Mouse (Mus musculus) heart, embryonic 12.5 days (tissue): ENCODE data around the gene Fcgr1. TPM values are rescaled to one million over a fixed set of nuclear protein-coding genes. Genes with fewer than 3 reads are reported as not detected.
A peak's percentile ranks its signal among the peaks of the same experiment; 100 is the strongest.
"Not testable (repeated sequence)": the region's sequence is repeated elsewhere in the genome, so short reads cannot be mapped to it uniquely, and the experiment has no call there.

Experiments used
- ATAC-seq: fragments of 200-750 bp; cut with Nextera tagmentation; 2 replicates; pipeline ENCODE4 v1.8.0; 2017; ENCODE audit warnings: moderate TSS enrichment, moderate library complexity; ENCODE audit not compliant: insufficient number of reproducible peaks, low FRiP score
- H3K27ac ChIP-seq: fragments of 300-500 bp; sonication (generic); 2 replicates; pipeline ENCODE4 v1.5.1; 2016; ENCODE audit warnings: mild to moderate bottlenecking, moderate library complexity; ENCODE audit not compliant: poor library complexity, severe bottlenecking
- H3K27me3 ChIP-seq: fragments of 300-500 bp; sonication (generic); replicated peaks from 2 replicates; pipeline ENCODE4 v1.6.1; 2016; ENCODE audit warnings: mild to moderate bottlenecking, moderate library complexity
- H3K36me3 ChIP-seq: fragments of 300-500 bp; sonication (generic); 2 replicates; pipeline ENCODE4 v1.6.1; 2016; ENCODE audit warnings: mild to moderate bottlenecking, moderate library complexity
- H3K4me1 ChIP-seq: fragments of 300-500 bp; sonication (generic); replicated peaks from 2 replicates; pipeline ENCODE4 v1.6.1; 2016; ENCODE audit warnings: mild to moderate bottlenecking
- H3K4me2 ChIP-seq: fragments of 300-500 bp; sonication (generic); 2 replicates; pipeline ENCODE4 v1.6.1; 2016; ENCODE audit warnings: mild to moderate bottlenecking, moderate library complexity
- H3K4me3 ChIP-seq: fragments of 300-500 bp; sonication (generic); 2 replicates; pipeline ENCODE4 v1.5.1; 2016; ENCODE audit warnings: mild to moderate bottlenecking
- H3K9ac ChIP-seq: fragments of 300-500 bp; sonication (generic); 2 replicates; pipeline ENCODE4 v1.6.1; 2016; ENCODE audit warnings: mild to moderate bottlenecking, moderate library complexity
- H3K9me3 ChIP-seq: fragments of 300-500 bp; sonication (generic); replicated peaks from 2 replicates; pipeline ENCODE4 v1.6.1; 2016; ENCODE audit warnings: mild to moderate bottlenecking, moderate library complexity
- WGBS: fragments of 180-500 bp; shearing (Covaris S2); methylation state at CpG from one replicate; pipeline ENCODE4 v1.1.7; 2016; 5-methylcytosine and 5-hydroxymethylcytosine counted together
- polyA plus RNA-seq: library from polyadenylated mRNA; unstranded; fragments of >200 nt; fragmentation: Nextera tagmentation; extraction: Ambion mirVana; gene quantifications from 2 replicates; pipeline ENCODE4 v1.2.1, GENCODE M21; 2016

Gene Fcgr1
- polyA plus RNA-seq, 1 experiment from 2014 or later, result 0.82 TPM

DNA sequence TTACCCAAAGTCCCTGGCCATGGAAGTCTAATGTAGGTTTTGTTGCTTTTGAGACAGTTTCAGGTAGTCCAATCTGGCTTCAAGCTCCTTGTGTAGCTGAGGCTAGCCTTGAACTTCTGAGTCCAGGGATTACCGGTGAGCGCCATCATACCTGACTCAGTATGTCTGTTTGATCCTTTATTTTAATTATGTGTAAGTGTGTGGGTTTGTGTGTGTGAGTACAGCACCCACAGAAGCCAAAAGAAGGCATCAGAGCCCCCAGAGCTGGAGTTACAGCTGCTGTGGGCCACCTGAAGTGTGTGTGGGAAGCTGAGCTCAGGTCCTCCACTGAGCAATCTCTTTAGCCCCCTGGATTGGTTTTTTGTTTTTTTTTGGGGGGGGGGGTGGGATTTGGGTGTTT lies 5.8 kb upstream of the Fcgr1 start:
- H3K27me3 ChIP-seq, result peaks cover 16% of the 10 kb centered on the region
- H3K4me1 ChIP-seq, result no peaks in the 10 kb centered on the region
- peaks cover 6% of the 10 kb centered on the region; the same call in 1 of the 2 replicates for H3K9me3 ChIP-seq
- WGBS, result 92% methylated on average over 2 of the region's 2 CpGs
- H3K4me2 ChIP-seq, result no peak overlapping the region
- ATAC-seq, result no peak
- H3K4me3 ChIP-seq, result no peak overlapping the region
- H3K27ac ChIP-seq, result no peak overlapping the region
- H3K9ac ChIP-seq, result no peak overlapping the region
- no peaks in the 10 kb centered on the region for H3K36me3 ChIP-seq

DNA sequence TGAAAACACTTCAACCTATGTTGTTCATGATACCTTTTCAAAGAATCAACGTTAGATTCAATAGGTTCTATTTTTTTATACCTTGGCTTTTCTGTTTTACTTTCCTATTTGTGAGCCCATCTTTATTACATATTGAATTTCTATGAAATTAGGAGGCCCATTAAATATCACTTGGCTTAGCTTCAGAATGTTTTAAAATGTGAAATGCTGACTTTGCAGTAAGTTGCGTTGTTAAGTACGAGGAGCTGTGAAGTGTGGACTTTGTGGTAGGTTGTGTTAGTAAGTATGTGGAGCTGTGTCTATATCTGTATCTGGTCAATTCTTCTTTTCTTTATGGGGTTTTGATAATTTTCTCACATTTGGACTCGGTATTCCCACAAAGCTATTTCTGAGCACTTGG lies 4.6 kb upstream of the Fcgr1 start:
- Histone ChIP-seq H3K27me3 (peaks cover 15% of the 10 kb centered on the region), H3K9me3 (peaks cover 6% of the 10 kb centered on the region; the same call in 1 of the 2 replicates), H3K4me1 (no peaks in the 10 kb centered on the region), H3K27ac (no peak overlapping the region), H3K4me2 (no peak overlapping the region), H3K36me3 (no peaks in the 10 kb centered on the region), H3K4me3 (no peak overlapping the region), H3K9ac (no peak overlapping the region)
- no peak for ATAC-seq
- 88% methylated on average over 4 of the region's 4 CpGs for WGBS

DNA sequence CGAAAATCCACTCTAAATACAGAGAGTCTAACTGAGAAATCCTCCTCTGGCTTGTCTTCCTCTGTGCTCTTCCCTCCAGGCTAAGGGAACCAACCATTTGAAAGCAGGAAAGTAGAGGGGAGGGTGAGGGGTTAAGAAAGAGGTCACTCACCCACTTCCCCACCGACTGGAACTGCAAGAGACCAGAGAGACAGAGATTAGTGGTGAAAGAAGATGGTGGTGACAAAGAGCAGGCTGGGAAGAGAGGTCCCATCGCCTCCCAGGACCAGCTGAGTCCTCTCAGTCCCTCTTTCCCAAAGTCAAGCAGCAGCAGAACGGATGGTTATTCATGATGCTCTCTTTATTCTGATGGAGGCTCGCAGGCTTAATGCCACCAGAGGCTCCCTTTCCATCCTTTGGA lies 401 bp downstream of the Fcgr1 start:
- Histone ChIP-seq H3K27me3 (0 out of 2 replicates have a peak, but pooled peaks cover 7% of the 10 kb centered on the region), H3K36me3 (no peaks in the 10 kb centered on the region), H3K9ac (no peak overlapping the region), H3K4me3 (no peak overlapping the region), H3K4me2 (no peak overlapping the region), H3K27ac (no peak overlapping the region), H3K4me1 (no peaks in the 10 kb centered on the region), H3K9me3 (peaks cover 6% of the 10 kb centered on the region; the same call in 1 of the 2 replicates)
- WGBS, result 43% methylated on average over 5 of the region's 5 CpGs
- ATAC-seq, result no peak

DNA sequence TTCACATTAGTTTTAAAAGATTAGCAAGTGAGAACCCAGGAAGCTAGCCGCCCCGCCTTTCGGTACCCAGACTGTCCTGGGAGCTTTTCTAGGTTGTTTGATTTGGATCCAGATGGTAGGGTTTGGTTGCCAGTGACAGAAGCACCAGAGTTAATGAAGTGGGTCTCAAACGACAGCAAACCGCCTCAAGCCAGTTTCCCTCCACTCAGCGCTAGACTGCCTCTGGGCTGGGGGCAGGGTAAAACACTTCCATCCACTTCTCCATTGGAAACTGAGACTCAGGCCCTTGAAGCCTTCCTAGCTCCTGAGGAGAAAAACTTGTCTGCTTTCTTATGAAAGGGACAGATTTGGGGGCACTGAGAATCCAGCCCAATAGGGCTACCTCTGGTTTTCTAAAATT lies 1.1 kb downstream of the Fcgr1 start:
- 0 out of 2 replicates have a peak, but pooled peaks cover 7% of the 10 kb centered on the region for H3K27me3 ChIP-seq
- 55% methylated on average over 6 of the region's 6 CpGs for WGBS
- H3K4me3 ChIP-seq, result no peak overlapping the region
- no peaks in the 10 kb centered on the region for H3K4me1 ChIP-seq
- ATAC-seq, result no peak
- H3K36me3 ChIP-seq, result no peaks in the 10 kb centered on the region
- no peak overlapping the region for H3K4me2 ChIP-seq
- H3K27ac ChIP-seq, result no peak overlapping the region
- H3K9ac ChIP-seq, result no peak overlapping the region
- peaks cover 6% of the 10 kb centered on the region; the same call in 1 of the 2 replicates for H3K9me3 ChIP-seq

DNA sequence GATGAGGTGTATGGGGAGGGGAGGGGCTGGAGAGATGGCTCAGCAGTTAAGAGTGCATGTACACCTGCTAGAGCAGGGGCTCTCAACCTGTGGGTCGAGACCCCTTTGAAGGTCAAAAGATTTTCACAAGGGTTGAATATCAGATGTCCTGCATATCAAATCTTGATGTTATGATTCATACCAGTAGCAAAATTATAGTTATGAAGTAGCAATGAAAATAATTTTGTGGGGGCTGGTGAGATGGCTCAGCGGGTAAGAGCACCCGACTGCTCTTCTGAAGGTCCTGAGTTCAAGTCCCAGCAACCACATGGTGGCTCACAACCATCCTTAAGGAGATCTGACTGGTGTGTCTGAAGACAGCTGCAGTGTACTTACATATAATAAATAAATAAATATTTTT lies 3.0 kb downstream of the Fcgr1 start:
- H3K4me2 ChIP-seq, H3K4me3 ChIP-seq, ATAC-seq, H3K9ac ChIP-seq, H3K36me3 ChIP-seq, H3K4me1 ChIP-seq, H3K27ac ChIP-seq, H3K9me3 ChIP-seq: not testable (repeated sequence)
- peaks cover 18% of the 10 kb centered on the region for H3K27me3 ChIP-seq
- WGBS, result 90% methylated on average over 3 of the region's 3 CpGs

DNA sequence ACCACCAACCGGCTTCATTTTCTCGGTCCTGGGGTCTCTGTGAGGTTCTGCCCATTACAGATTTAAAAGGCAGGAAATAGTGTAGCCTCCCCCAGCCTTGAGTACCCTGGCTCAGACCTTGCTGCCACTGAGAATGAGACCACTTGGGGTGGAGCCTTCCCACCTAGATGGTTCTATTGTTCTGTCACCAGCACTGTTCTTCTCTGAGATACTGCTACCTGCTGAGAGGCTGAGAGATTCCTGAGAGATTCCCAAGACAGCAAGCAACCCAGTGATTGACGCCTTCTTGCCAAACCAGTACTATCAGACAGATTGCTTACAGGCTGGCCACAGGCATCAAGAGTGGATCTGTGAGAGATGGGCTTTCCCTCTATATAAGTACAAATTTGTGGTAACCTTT lies 4.6 kb downstream of the Fcgr1 start:
- no peak overlapping the region for H3K9ac ChIP-seq
- no peak for ATAC-seq
- H3K4me3 ChIP-seq, result no peak overlapping the region
- no peak overlapping the region for H3K4me2 ChIP-seq
- no peaks in the 10 kb centered on the region for H3K9me3 ChIP-seq
- peaks cover 26% of the 10 kb centered on the region for H3K27me3 ChIP-seq
- H3K4me1 ChIP-seq, result peaks cover 1% of the 10 kb centered on the region; the same call in 1 of the 2 replicates
- H3K27ac ChIP-seq, result no peak overlapping the region
- 68% methylated on average over 3 of the region's 3 CpGs for WGBS
- H3K36me3 ChIP-seq, result no peaks in the 10 kb centered on the region

DNA sequence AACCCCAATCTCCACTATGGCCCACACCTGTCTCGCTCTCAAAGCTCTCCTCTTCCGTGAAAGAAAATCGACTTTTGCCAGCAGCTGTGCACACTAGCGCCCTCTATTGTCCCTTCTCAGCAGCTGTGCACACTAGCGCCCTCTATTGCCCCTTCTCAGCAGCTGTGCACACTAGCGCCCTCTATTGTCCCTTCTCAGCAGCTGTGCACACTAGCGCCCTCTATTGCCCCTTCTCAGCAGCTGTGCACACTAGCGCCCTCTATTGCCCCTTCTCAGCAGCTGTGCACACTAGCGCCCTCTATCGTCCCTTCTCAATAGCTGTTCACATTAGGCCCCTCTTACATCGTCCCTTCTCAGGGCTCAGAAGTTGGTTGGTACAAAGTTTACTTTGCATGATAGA lies 6.4 kb downstream of the Fcgr1 start:
- ATAC-seq, H3K4me3 ChIP-seq: not testable (repeated sequence)
- WGBS, result 87% methylated on average over 11 of the region's 11 CpGs

DNA sequence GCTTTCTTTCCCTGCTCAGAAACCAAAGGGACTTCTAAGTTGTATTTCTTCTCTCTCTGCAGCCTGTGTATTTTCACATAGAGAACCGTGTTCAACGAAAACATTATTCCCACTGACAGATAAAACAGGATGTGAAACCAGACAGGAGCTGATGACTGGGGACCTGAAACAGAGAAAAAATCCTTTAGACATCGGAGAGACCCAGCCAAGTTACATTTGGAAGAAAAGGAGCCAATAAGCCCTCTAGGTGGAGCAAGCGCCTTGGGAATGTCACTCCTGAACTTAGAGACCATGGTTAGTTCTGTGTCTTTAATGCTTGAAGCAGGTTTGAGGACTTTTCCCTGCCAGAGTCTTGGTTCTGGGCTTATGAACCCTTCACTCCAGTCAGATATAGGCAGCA lies 9.3 kb downstream of the Fcgr1 start:
- H3K4me2 ChIP-seq, result peak overlapping the region; percentile 53
- WGBS, result 10% methylated on average over 4 of the region's 4 CpGs
- H3K4me3 ChIP-seq, result 0 out of 2 replicates have a peak overlapping the region, but pooled peaks have one; percentile 7
- H3K27me3 ChIP-seq, result peaks cover 48% of the 10 kb centered on the region
- no peak for ATAC-seq
- peak overlapping the region; percentile 58 for H3K9ac ChIP-seq
- no peaks in the 10 kb centered on the region for H3K36me3 ChIP-seq
- no peaks in the 10 kb centered on the region for H3K9me3 ChIP-seq
- H3K27ac ChIP-seq, result no peak overlapping the region
- H3K4me1 ChIP-seq, result peaks cover 8% of the 10 kb centered on the region; the same call in 1 of the 2 replicates

More for the DNA sequence above, 6.4 kb downstream of the Fcgr1 start:
- H3K4me1 ChIP-seq, H3K27ac ChIP-seq, H3K9me3 ChIP-seq, H3K36me3 ChIP-seq, H3K9ac ChIP-seq, H3K4me2 ChIP-seq: not testable (repeated sequence)
- H3K27me3 ChIP-seq, result peaks cover 41% of the 10 kb centered on the region

DNA sequence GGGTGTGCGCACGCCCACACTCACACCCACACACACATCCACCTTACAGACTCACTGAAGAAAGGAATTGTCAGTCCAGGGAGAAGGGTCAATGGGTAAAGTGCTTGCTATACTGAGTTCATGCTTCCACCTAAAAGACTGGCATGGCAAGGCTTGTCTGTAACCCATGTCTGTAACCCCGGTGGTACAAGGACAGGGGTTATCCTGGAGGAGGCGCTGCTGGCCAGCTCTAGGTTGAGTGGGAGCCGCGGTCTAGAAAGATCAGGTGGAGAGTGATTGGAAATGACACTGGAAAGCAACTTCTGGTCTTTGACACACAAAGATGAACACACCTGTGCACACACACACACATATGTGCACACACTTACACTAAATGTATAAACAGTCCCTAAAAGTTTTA lies 13.1 kb downstream of the Fcgr1 start:
- peaks cover 34% of the 10 kb centered on the region for H3K27me3 ChIP-seq
- no peaks in the 10 kb centered on the region for H3K9me3 ChIP-seq
- H3K9ac ChIP-seq, result no peak overlapping the region
- no peak overlapping the region for H3K4me3 ChIP-seq
- no peak for ATAC-seq
- no peaks in the 10 kb centered on the region for H3K36me3 ChIP-seq
- no peak overlapping the region for H3K27ac ChIP-seq
- H3K4me2 ChIP-seq, result no peak overlapping the region
- 58% methylated on average over 6 of the region's 6 CpGs for WGBS
- peaks cover 16% of the 10 kb centered on the region for H3K4me1 ChIP-seq

DNA sequence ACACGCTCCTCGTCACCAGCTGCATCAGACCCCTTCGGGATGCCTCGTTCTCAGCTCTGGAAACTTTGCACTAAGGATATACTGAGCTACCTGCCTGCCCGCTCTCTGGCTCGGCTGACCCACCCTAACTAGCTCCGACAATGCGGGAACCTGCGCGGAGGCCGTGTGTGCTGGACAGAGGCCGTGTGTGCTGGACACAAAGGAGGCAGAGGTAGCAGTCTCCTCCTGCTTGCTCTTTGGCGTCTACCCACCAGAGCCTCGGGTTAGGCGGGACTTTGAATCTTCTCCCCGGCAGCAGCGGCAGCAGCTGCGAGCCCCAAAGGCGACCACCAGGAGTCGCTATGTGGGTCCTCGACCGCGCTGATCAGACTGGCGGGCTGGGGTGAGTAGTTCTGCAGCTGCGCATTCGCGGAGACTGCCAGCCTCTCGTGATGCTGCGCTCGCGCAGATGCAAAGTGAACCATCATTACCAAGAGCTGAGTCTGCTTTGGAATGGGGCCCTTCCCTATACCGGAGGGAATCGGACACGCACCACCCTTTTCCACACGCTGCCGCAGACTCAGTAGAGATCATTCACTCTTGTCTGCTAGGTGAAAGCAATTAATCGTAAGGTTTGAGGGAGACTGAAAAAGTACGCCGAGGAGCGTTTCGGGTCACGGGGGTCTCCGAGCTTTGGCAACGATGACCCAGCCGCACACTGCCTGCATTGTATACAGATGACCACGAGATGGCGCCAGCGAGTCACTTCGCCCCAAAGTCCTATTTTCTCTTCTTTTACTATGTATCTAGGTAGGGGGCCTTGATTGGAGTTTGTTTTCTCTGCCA lies 15.8 kb downstream of the Fcgr1 start:
- H3K9me3 ChIP-seq, result no peaks in the 10 kb centered on the region
- H3K4me1 ChIP-seq, result peaks cover 8% of the 10 kb centered on the region
- under 1% methylated on average over 49 of the region's 49 CpGs for WGBS
- no peaks in the 10 kb centered on the region for H3K36me3 ChIP-seq
- peak overlapping the region; percentile 86 for H3K4me2 ChIP-seq
- peaks cover 18% of the 10 kb centered on the region for H3K27me3 ChIP-seq
- ATAC-seq, result peak; percentile 89
- peak overlapping the region; percentile 73 for H3K9ac ChIP-seq
- peak overlapping the region; percentile 57 for H3K4me3 ChIP-seq
- H3K27ac ChIP-seq, result peak overlapping the region; percentile 84

DNA sequence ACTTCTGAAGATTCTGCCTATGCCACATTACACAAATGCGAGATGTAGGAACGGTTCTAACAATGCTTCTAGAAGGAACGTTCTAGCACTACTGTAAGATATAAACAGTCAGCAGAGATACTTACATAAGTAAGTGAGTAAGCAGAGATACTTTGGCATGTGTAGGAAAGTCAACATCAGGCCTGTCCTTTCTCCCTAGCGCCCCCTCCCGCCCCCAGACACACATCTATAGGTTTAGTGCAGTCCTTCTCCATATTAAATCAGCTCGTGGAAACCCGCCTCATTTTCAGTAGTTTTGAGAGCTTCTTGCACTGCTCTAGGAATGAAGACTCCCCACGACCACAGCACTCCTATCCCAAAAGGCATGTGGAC lies 16.4 kb downstream of the Fcgr1 start:
- H3K4me1 ChIP-seq, result peaks cover 8% of the 10 kb centered on the region
- H3K27ac ChIP-seq, result peak overlapping the region; percentile 66; the same call in 1 of the 2 replicates
- H3K36me3 ChIP-seq, result no peaks in the 10 kb centered on the region
- peak overlapping the region; percentile 73 for H3K9ac ChIP-seq
- WGBS, result 12% methylated on average over 8 of the region's 8 CpGs
- ATAC-seq, result peak; percentile 15
- peak overlapping the region; percentile 86 for H3K4me2 ChIP-seq
- H3K9me3 ChIP-seq, result no peaks in the 10 kb centered on the region
- peak overlapping the region; percentile 57 for H3K4me3 ChIP-seq
- peaks cover 12% of the 10 kb centered on the region for H3K27me3 ChIP-seq
